Mouse (Mus musculus): ENCODE results near the gene B3gnt2.
A peak's percentile ranks its signal among the peaks of the same experiment; 100 is the strongest.

B3gnt2 gene

GRCm38 (mm10) chr11:22860335-22861227 lies at the start of gene B3gnt2:
Gene B3gnt2, minus strand, starts transcription at chr11:22860961.
- no peak for DNase-seq (ENCODE audit: low read depth, low spot score)

- DNase-seq (ENCODE audit: low read depth, low spot score), result no peak
Measured at GRCm38 (mm10) chr11:22906453-22906865, 45.7 kb upstream of the B3gnt2 start.

GRCm38 (mm10) chr11:22902923-22903322 lies 42.2 kb upstream of the B3gnt2 start:
- no peak for DNase-seq (ENCODE audit: low read depth, low spot score)

- no peak for DNase-seq (ENCODE audit: low read depth, low spot score)
Measured at GRCm38 (mm10) chr11:22900041-22900440, 39.3 kb upstream of the B3gnt2 start.

- no peak for DNase-seq (ENCODE audit: low read depth, low spot score)
Measured at GRCm38 (mm10) chr11:22897642-22898041, 36.9 kb upstream of the B3gnt2 start.

GRCm38 (mm10) chr11:22897127-22897526 lies 36.4 kb upstream of the B3gnt2 start:
- no peak for DNase-seq (ENCODE audit: low read depth, low spot score)

GRCm38 (mm10) chr11:22893075-22893474 lies 32.3 kb upstream of the B3gnt2 start:
- DNase-seq (ENCODE audit: low read depth, low spot score), result no peak

GRCm38 (mm10) chr11:22892466-22892865 lies 31.7 kb upstream of the B3gnt2 start:
- no peak for DNase-seq (ENCODE audit: low read depth, low spot score)

- DNase-seq (ENCODE audit: low read depth, low spot score), result no peak
Measured at GRCm38 (mm10) chr11:22891876-22892275, 31.1 kb upstream of the B3gnt2 start.

- no peak for DNase-seq (ENCODE audit: low read depth, low spot score)
Measured at GRCm38 (mm10) chr11:22891242-22891641, 30.5 kb upstream of the B3gnt2 start.

- DNase-seq (ENCODE audit: low read depth, low spot score), result peak; percentile 72
Measured at GRCm38 (mm10) chr11:22889224-22889623, 28.5 kb upstream of the B3gnt2 start.

- no peak for DNase-seq (ENCODE audit: low read depth, low spot score)
Measured at GRCm38 (mm10) chr11:22886991-22887390, 26.2 kb upstream of the B3gnt2 start.

- no peak for DNase-seq (ENCODE audit: low read depth, low spot score)
Measured at GRCm38 (mm10) chr11:22885350-22885749, 24.6 kb upstream of the B3gnt2 start.

- no peak for DNase-seq (ENCODE audit: low read depth, low spot score)
Measured at GRCm38 (mm10) chr11:22883676-22884075, 22.9 kb upstream of the B3gnt2 start.

- no peak for DNase-seq (ENCODE audit: low read depth, low spot score)
Measured at GRCm38 (mm10) chr11:22882926-22883325, 22.2 kb upstream of the B3gnt2 start.

- no peak for DNase-seq (ENCODE audit: low read depth, low spot score)
Measured at GRCm38 (mm10) chr11:22880383-22881172, 19.8 kb upstream of the B3gnt2 start.

GRCm38 (mm10) chr11:22879645-22880044 lies 18.9 kb upstream of the B3gnt2 start:
- DNase-seq (ENCODE audit: low read depth, low spot score), result no peak

- DNase-seq (ENCODE audit: low read depth, low spot score), result no peak
Measured at GRCm38 (mm10) chr11:22876680-22877330, 16.0 kb upstream of the B3gnt2 start.

GRCm38 (mm10) chr11:22875279-22875678 lies 14.5 kb upstream of the B3gnt2 start:
- DNase-seq (ENCODE audit: low read depth, low spot score), result no peak

GRCm38 (mm10) chr11:22874747-22875146 lies 14.0 kb upstream of the B3gnt2 start:
- DNase-seq (ENCODE audit: low read depth, low spot score), result no peak

- no peak for DNase-seq (ENCODE audit: low read depth, low spot score)
Measured at GRCm38 (mm10) chr11:22873383-22873782, 12.6 kb upstream of the B3gnt2 start.

- DNase-seq (ENCODE audit: low read depth, low spot score), result no peak
Measured at GRCm38 (mm10) chr11:22872307-22872680, 11.5 kb upstream of the B3gnt2 start.
